Mouse (Mus musculus) spleen, postnatal 4 days (tissue): ENCODE results near the gene Grik1.

Experiments
- DNase-seq, 2 experiments: peaks; one replicate each; pipeline ENCODE4 v3.0.0; 2022; ENCODE audit warnings: low spot score in 2 of 2

Gene Grik1

GRCm38 (mm10) chr16:88290132-88290772 lies at the start of gene Grik1:
Gene Grik1 (minus strand): TSS chr16:88290265.
- DNase-seq = no peak

- DNase-seq = no peak
These were observed 4.1 kb upstream of the Grik1 start for GRCm38 (mm10) chr16:88294209-88294608.

DNA sequence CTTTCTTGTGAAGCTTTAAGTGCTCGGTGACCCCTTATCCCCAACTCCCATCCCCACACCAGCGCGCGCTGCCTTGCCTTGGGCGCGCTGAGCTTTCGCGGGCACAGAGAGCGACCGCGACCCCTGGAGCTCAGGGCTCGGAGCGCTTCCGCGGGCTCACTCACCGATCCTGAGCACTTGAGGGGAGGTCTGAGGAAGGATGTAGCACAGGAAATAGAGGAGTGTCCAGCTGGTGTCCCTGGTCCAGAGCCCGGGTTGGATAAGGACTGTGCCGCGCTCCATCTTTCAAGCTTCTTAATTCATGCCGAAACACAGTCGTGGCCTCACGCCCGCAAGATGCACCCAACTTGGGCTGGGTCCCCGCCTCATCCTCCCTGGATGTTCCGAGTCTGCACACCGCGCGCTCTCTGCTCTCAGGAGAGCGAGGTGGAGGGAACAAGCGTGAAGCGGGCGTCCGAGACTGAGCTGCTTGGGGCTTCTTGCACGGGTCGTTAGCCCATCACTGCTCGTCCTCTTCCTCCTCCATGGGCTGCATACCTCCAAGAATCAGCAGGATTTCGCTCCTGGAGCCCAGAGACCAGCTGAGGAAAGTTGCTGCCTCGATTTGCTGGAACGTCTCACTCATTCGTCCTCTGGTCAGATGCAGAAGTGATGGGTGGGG lies 514 bp downstream of the Grik1 start:
- DNase-seq = no peak

- no peak for DNase-seq
These were observed 31.7 kb downstream of the Grik1 start for GRCm38 (mm10) chr16:88258407-88258806.

GRCm38 (mm10) chr16:88257072-88257471 lies 33.0 kb downstream of the Grik1 start:
- DNase-seq = no peak

DNA sequence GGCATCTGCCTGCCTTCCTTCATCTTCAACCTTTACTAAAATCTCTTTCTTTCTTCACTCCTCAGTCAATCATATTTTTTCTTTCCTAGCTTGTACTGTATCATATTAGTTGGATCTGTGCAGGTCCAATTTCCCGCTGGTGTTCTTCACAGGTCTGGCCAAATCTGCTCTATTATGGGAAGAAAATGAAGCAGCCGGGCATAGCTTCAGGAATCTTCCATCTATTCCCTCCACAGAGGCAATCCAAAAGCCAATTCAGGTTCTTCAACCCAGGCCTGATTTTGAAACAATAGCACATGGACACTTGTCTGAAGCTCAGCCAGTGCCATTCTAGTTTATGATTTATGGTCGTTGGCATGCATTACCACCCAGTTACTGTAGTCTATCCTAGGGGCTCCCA lies 34.0 kb downstream of the Grik1 start:
- no peak for DNase-seq

GRCm38 (mm10) chr16:88252676-88253075 lies 37.4 kb downstream of the Grik1 start:
- no peak for DNase-seq

DNA sequence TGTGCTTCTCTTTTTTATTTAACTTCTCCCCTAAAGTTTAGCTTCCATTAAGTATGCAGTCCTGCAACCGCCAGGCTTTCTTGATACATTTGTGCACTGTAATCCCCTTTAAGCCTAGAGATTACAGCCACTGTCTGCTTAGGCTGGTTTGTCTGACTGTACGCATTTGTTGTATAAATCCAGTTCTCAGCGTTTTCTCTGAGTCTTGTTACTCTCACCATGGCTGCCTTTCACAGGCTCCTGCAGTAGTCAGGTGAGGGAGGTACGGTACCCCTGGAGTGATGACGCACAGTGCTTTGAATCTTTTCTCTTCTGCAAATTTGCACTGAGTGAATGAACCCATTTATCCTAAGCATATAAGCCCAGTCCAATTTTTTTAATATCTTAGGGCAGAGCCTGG lies 39.0 kb downstream of the Grik1 start:
- no peak for DNase-seq

DNA sequence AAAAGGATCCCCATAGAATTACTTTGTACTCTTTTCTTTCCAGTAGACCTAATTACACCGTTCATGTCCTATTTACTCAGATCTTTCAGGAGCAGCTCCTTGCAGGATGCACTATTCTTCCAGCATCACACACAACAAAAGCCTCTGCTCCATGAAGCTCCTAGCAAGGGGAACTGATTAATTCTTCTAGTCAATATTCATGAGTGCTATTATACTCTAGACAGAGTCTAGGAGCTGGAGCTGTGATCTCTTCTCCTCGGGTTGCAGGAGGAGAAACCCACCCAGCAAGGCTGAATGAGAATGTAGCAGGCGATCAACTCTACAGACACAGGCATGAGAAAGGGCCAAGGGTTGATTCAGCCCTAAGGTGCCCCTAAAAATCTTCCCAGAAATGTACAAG lies 40.2 kb downstream of the Grik1 start:
- DNase-seq = no peak

GRCm38 (mm10) chr16:88247586-88247985 lies 42.5 kb downstream of the Grik1 start:
- DNase-seq = no peak

GRCm38 (mm10) chr16:88244658-88245057 lies 45.4 kb downstream of the Grik1 start:
- DNase-seq = no peak

- DNase-seq = no peak
These were observed 64.4 kb downstream of the Grik1 start for GRCm38 (mm10) chr16:88225616-88226015.

GRCm38 (mm10) chr16:88221932-88222331 lies 68.1 kb downstream of the Grik1 start:
- no peak for DNase-seq

- no peak for DNase-seq
These were observed 77.5 kb downstream of the Grik1 start for GRCm38 (mm10) chr16:88212531-88212930.

DNA sequence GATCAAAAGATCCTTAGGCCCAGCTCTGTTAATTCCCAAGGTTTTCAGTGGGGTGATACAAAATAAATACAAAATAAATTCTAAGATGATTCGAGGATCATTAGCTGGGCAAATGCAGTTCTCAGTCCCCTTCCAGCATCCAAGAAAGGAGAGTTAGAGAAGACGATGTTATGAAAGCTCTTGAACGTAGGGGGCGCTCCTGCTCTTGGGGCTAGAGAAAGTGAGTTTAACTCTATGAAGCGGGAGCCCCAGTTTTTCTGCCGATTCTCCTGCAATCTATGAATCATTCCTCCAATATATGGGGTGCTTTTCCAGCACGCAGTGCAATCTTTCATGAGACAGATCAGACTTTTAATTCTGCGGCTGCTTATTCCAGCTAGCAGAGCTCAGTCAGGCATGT lies 78.2 kb downstream of the Grik1 start:
- DNase-seq = no peak

GRCm38 (mm10) chr16:88204400-88204799 lies 85.7 kb downstream of the Grik1 start:
- DNase-seq = peak; percentile 17 to 71

DNA sequence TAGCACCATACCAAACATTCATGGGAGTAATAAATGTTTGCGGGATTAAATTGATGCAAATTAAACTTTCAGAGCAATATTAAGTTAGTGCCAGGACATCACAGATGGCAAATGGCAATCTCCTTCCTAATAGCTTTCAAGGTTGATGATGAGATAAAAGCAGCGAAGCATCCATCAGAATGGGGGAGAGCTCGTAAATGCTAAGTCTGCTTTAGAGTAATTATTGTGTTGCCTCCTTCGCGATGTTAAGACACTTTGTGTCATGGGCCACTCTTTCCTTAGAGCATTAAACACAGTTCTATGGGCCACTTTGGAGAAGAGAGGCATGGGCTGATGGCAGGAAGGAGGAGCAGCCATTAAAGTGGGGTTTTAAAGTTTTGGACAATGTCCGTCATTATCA lies 86.1 kb downstream of the Grik1 start:
- DNase-seq = no peak

DNA sequence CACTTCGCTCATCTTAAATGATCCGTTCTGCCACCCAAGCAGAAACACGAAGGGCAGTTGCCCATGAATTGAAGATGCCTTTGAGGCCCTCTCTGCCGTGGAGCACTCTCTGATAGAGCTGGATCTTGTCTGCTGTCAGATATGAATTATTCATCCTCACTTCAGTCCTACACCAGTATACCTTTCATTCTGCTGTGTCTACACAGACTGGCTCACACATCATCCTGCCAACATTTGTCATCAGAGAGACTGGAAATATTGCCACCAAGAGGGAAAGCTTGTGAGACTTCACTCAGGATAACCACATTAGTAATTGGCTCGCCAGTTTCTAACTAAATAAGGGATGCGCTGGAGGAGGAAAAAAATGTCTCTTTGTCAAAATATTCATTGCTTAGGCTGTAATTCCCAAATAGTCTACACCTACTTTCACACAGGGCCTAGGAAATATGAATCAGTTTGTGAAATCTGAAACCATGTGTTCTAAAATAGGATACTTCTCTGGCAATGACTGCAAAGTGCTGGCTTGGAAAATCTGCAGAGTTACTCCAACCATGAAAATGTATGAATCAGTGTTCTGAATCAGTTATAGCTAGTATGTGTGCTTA lies 102.5 kb downstream of the Grik1 start:
- DNase-seq = no peak

DNA sequence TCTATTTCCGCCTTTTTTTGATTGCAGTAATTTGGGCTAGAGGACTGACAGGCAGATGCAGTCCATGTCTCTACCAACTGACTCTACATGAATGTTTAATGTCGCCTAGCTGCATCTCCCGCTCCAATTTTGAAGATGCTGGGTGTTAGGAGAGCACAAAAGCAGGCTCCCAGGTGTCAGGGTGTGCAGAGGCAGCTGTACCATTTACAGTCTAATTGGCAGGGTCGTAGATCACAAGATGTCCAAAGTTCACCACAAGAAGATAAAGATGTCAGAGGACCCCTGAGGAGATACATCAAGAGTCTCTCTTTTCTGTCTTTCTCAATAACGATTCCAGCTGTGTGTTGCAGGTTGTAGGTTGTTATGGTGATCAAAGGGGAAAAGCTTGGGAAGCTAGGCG lies 111.3 kb downstream of the Grik1 start:
- DNase-seq = no peak

DNA sequence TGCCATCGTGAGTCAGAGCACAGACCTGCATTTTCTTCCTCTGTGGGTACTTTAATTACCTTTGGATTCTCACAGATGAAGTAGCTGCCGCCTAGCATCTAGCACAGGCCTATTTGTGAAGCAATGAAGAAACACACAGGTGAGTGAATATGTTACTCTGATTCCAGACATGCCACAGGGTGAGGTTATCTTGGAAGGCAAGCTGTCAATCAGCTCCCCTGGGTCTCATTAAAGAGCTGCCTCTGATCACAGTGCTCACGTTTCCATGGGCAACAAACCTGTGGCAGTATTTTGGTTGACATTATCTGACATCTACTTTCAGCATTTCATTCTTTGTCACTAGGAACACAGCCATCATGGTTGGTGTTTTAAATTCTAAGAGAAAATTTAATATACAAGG lies 112.7 kb downstream of the Grik1 start:
- no peak for DNase-seq

DNA sequence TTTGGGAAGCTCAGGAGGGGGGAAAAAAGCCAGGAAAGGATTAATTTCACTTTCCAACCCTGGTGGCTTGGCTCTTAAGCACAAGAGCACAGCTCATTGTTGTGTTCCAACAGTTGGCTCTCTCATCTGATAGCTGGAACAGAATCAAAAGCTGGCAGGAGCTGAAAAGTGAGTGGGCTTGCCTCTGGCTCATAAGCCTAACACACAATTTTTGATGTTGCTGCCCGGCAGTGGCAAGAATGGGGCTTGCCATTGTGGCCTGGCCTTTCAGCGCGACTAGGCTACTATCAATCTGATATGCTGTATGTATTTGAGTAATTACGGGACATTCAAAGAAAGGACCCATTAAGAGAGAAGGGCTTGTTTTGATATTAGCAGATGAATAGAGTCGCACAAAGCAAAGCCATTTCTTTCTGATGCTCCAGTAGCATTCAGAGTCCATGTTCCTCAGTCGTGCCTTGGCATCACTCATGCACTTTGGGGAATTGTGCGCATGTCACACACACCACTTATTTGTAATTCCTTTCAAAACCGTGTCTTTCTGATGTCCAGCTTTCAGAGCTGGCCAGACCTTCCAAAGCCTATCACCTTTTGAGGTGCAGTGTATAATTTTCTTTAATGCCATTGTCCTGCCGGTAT lies 115.9 kb downstream of the Grik1 start:
- no peak for DNase-seq

DNA sequence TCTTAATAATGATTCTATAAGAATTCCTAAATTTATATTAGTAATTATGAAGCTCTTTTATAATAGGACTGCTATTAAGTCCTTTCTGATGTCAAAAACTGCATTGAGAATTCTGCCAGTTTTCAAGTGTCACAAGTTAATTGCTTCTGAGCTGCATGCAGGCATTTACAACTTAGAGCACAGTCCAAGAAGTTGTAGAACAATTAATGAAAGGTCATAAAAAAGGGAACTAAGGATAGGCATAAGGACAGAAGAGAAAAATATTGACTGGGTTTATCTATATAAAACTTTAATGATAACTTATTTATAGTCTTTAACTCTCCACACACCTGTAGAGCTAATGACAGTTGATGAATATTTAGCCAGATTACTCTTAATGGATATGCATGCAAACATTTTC lies 123.5 kb downstream of the Grik1 start:
- DNase-seq = no peak

GRCm38 (mm10) chr16:88142574-88142973 lies 147.5 kb downstream of the Grik1 start:
- DNase-seq = no peak
